Mouse (Mus musculus) heart, embryonic 16.5 days (tissue): Measurements from ENCODE around the gene Rgs16. TPM values are rescaled to one million over a fixed set of nuclear protein-coding genes. Genes with fewer than 3 reads are reported as not detected.

Source experiments
- ATAC-seq: fragments of 200-750 bp; cut with Nextera tagmentation; replicated peaks from 2 replicates; pipeline ENCODE4 v1.8.0; 2017; ENCODE audit warnings: moderate number of reproducible peaks; ENCODE audit not compliant: insufficient read depth, low FRiP score; ENCODE audit errors: extremely low read depth
- H3K27ac ChIP-seq: fragments of 300-500 bp; sonication (generic); 2 replicates; pipeline ENCODE4 v1.5.1; 2014; ENCODE audit warnings: mild to moderate bottlenecking, low read length, control low read depth, moderate library complexity
- H3K27me3 ChIP-seq: fragments of 300-500 bp; sonication (generic); 2 replicates; pipeline ENCODE4 v1.6.1; 2014; ENCODE audit warnings: low read length, mixed read lengths; ENCODE audit not compliant: control insufficient read depth, insufficient read depth
- H3K36me3 ChIP-seq: fragments of 300-500 bp; sonication (generic); 2 replicates; pipeline ENCODE4 v1.6.1; 2014; ENCODE audit not compliant: control insufficient read depth, insufficient read depth
- H3K4me1 ChIP-seq: fragments of 300-500 bp; sonication (generic); 2 replicates; pipeline ENCODE4 v1.6.1; 2014; ENCODE audit warnings: low read length, mixed read lengths; ENCODE audit not compliant: control insufficient read depth, insufficient read depth
- H3K4me2 ChIP-seq: fragments of 300-500 bp; sonication (generic); 2 replicates; pipeline ENCODE4 v1.6.1; 2014; ENCODE audit warnings: low read depth, mild to moderate bottlenecking, control low read depth, low read length
- H3K4me3 ChIP-seq: fragments of 300-500 bp; sonication (generic); 2 replicates; pipeline ENCODE4 v1.5.1; 2014; ENCODE audit warnings: mild to moderate bottlenecking, control low read depth, low read length
- H3K9ac ChIP-seq: fragments of 300-500 bp; sonication (generic); 2 replicates; pipeline ENCODE4 v1.6.1; 2014; ENCODE audit warnings: low read length, control low read depth
- H3K9me3 ChIP-seq: fragments of 300-500 bp; sonication (generic); replicated peaks from 2 replicates; pipeline ENCODE4 v1.6.1; 2016; ENCODE audit warnings: low read length; ENCODE audit not compliant: control insufficient read depth
- WGBS: fragments of 180-500 bp; shearing (Covaris S2); extraction: QIAGEN DNeasy Blood & Tissue Kit; methylation state at CpG from one replicate; pipeline ENCODE4 v1.1.7; 2014; 5-methylcytosine and 5-hydroxymethylcytosine counted together
- polyA plus RNA-seq: library from polyadenylated mRNA; unstranded; fragments of >200 nt; fragmentation: Nextera tagmentation; extraction: Ambion mirVana; gene quantifications from 2 replicates; pipeline ENCODE4 v1.2.1, GENCODE M21; 2015

Gene Rgs16
- polyA plus RNA-seq, 1 experiment from 2014 or later, result 6.6 TPM

DNA sequence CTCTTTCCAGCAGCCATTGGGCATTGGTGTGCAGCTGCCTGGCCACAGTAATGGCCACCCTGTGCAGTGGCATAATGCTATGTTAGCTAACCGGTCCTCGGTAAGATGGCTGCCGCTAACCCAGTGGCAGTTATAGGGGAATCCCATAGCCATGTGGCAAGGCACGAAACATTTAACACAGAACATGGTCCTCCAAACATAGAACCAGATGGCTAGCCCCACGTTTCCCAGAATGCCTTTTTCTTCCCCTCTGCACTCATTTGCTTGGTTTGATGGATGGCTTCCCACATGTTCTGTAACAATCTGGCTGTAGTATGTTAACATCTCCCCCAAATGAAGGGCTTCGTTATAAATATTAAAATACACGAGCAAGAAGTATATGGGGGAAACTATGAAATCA is 36.1 kb downstream of the Rgs16 start:
- Histone ChIP-seq H3K9ac (no peak overlapping the region), H3K27me3 (no peaks in the 10 kb centered on the region), H3K9me3 (no peaks in the 10 kb centered on the region), H3K4me1 (no peaks in the 10 kb centered on the region), H3K36me3 (no peaks in the 10 kb centered on the region), H3K4me2 (no peak overlapping the region), H3K4me3 (no peak overlapping the region), H3K27ac (no peak overlapping the region)
- WGBS, result 87% methylated on average over 7 of the region's 7 CpGs
- no peak for ATAC-seq

DNA sequence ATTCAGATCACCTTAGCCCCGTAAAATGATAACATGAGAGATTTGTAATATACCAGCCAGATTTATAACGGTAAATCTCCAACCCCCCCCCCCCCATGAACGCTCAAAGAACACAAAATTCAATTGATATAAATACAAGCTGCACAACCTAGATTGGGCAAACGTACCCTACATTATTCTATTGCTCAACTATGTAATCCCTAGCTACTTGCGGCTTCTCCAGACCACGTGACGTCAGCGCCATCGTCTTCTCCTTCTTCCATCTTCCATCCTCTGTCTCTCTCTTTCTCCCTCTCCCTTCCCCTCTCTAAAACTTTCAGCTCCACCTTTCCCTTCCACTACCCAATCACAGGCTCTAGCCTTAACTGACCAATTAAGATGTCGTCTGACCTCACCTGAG is 38.1 kb downstream of the Rgs16 start:
- 85% methylated on average over 10 of the region's 10 CpGs for whole genome bisulfite sequencing

DNA sequence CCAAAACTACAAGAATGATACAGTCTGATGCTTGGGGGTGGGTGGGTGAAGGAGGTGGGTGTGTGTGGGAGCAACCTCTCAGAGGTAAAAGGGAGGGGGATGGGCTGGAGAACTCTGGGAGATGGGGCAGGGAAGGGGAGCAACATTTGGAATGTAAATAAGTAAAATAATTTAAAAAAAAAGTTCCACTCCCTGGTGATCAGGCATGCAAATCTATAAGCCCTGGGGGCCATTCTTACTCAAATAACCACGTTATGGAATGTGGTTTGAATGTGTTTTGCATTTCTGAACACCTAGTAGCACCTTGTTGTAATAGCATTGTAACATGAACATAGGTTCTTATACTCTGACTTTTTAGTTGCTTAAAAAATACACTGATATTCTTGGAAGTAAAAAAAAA is 43.2 kb downstream of the Rgs16 start:
- H3K4me2 ChIP-seq, result no peak overlapping the region
- H3K4me1 ChIP-seq, result no peaks in the 10 kb centered on the region
- H3K9me3 ChIP-seq, result no peaks in the 10 kb centered on the region
- H3K4me3 ChIP-seq, result no peak overlapping the region
- 56% methylated on average over 1 of the region's 1 CpGs for WGBS
- H3K27ac ChIP-seq, result no peak overlapping the region
- no peak for ATAC-seq
- H3K27me3 ChIP-seq, result no peaks in the 10 kb centered on the region
- no peaks in the 10 kb centered on the region for H3K36me3 ChIP-seq
- no peak overlapping the region for H3K9ac ChIP-seq

More for the DNA sequence above, 38.1 kb downstream of the Rgs16 start:
- H3K4me2 ChIP-seq, result no peak overlapping the region
- no peak overlapping the region for H3K9ac ChIP-seq
- no peak for ATAC-seq
- H3K27ac ChIP-seq, result no peak overlapping the region
- H3K4me1 ChIP-seq, result no peaks in the 10 kb centered on the region
- no peaks in the 10 kb centered on the region for H3K9me3 ChIP-seq
- no peak overlapping the region for H3K4me3 ChIP-seq
- H3K36me3 ChIP-seq, result no peaks in the 10 kb centered on the region
- no peaks in the 10 kb centered on the region for H3K27me3 ChIP-seq

DNA sequence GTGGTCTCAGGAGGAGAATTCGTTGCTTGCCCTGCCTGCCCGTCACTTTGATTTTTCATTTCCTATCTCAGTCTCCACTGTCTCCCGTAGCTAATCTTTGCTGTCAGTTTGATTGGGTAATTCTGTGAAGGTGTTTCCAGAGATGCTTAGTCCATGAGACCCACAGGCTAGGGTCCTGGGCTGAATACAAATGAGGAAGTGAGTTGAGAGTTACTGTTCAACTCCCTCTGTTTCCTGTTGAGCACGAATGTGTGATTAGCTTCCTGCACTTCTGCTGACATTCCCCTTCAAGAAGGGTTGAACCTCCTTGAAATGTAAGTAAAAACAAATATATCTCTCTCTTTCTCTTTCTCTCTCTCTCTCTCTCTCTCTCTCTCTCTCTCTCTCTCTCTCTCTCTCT is 45.5 kb downstream of the Rgs16 start:
- H3K4me3 ChIP-seq, result no peak overlapping the region
- H3K27ac ChIP-seq, result no peak overlapping the region
- H3K4me2 ChIP-seq, result no peak overlapping the region
- WGBS, result 43% methylated on average over 4 of the region's 4 CpGs
- no peaks in the 10 kb centered on the region for H3K9me3 ChIP-seq
- no peak for ATAC-seq
- H3K4me1 ChIP-seq, result no peaks in the 10 kb centered on the region
- no peaks in the 10 kb centered on the region for H3K36me3 ChIP-seq
- H3K9ac ChIP-seq, result no peak overlapping the region
- no peaks in the 10 kb centered on the region for H3K27me3 ChIP-seq

DNA sequence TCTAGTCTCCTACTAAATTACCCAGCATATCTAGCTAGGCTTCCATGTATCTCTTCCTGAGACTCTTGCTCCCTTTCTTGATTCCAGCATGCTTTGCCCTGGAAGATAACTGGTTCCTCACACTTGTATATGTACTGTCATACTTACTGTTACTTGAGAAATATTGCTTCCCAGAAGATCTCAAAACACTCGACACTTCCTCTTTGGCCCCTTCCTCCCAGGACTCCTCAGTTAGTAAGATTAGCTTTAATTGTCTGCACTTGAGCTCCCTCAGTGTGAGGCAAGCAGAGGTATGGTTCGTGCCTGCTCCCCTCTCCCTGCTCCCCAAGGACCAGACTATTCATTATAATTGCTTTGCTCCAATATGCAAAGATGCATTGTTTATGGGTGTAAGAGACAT is 50.6 kb downstream of the Rgs16 start:
- H3K4me3 ChIP-seq, result no peak overlapping the region
- 38% methylated on average over 2 of the region's 2 CpGs for WGBS
- no peak for ATAC-seq
- no peaks in the 10 kb centered on the region; the same call in 1 of the 2 replicates for H3K27me3 ChIP-seq
- H3K4me2 ChIP-seq, result no peak overlapping the region
- H3K36me3 ChIP-seq, result no peaks in the 10 kb centered on the region
- no peaks in the 10 kb centered on the region for H3K9me3 ChIP-seq
- H3K9ac ChIP-seq, result no peak overlapping the region
- H3K27ac ChIP-seq, result no peak overlapping the region
- no peaks in the 10 kb centered on the region for H3K4me1 ChIP-seq

DNA sequence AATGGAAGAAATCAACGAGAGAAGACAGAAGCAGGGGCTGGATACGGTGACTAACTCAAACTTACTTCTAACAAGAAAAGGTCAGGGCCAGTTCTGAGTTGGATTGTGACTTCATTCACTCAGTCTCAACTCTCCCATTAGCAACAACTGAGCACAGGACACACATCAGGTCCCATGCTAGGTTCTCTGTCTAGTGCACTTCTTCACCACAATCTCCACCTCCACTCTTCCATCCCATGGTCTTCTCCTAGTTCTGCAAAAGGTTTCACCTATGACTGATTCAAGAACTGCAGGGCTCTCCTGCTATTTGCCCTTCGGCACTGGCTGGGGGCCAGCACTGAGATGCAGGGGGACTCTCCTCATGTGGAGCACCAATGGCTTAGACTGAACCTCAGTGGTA is 54.1 kb downstream of the Rgs16 start:
- Histone ChIP-seq H3K9me3 (no peaks in the 10 kb centered on the region), H3K27me3 (no peaks in the 10 kb centered on the region; the same call in 1 of the 2 replicates), H3K27ac (no peak overlapping the region), H3K36me3 (no peaks in the 10 kb centered on the region), H3K4me2 (no peak overlapping the region), H3K9ac (no peak overlapping the region), H3K4me1 (no peaks in the 10 kb centered on the region), H3K4me3 (no peak overlapping the region)
- no peak for ATAC-seq
- 80% methylated on average over 3 of the region's 3 CpGs for WGBS

Other genes with a start within 250 kb of the Rgs16 start
- gene Npl, start 190.3 kb upstream of the Rgs16 start, polyA plus RNA-seq, result 4.9 and 6.8 TPM in 2 replicates
- gene Rgs8, start 87.3 kb upstream of the Rgs16 start, polyA plus RNA-seq, result 0.21 and 0.32 TPM in 2 replicates
- gene Rnasel, start 9.1 kb downstream of the Rgs16 start, polyA plus RNA-seq, result 22.1 and 28.2 TPM in 2 replicates
- not detected in 2 replicates for gene Rgsl1, start 103.8 kb downstream of the Rgs16 start, polyA plus RNA-seq
- gene Teddm1b, start 134.0 kb downstream of the Rgs16 start, polyA plus RNA-seq, result 0.10 and 0.11 TPM in 2 replicates
- not detected in 2 replicates for gene Teddm1a, start 151.4 kb downstream of the Rgs16 start, polyA plus RNA-seq
- 57.9 and 59.0 TPM in 2 replicates for gene Glul, start 159.6 kb downstream of the Rgs16 start, polyA plus RNA-seq
- 0.33 and 0.35 TPM in 2 replicates for gene Teddm2, start 159.9 kb downstream of the Rgs16 start, polyA plus RNA-seq